Mouse (Mus musculus) T-helper 17 cell (primary cell): Measurements from ENCODE around the gene Aarsd1.
"Not testable (repeated sequence)": the region's sequence is repeated elsewhere in the genome, so short reads cannot be mapped to it uniquely, and the experiment has no call there.

Experiments used
- in situ Hi-C, 2 experiments: fragments of 300-600 bp; cut with MboI, MseI; formaldehyde crosslinking; loops; 1 replicate in 1 of 2; 2 replicates in 1 of 2; pipeline ENCODE4 v1.15.1; 2025; ENCODE audit warnings: high pct_unique_total_duplicates in 2 of 2

Gene Aarsd1

DNA sequence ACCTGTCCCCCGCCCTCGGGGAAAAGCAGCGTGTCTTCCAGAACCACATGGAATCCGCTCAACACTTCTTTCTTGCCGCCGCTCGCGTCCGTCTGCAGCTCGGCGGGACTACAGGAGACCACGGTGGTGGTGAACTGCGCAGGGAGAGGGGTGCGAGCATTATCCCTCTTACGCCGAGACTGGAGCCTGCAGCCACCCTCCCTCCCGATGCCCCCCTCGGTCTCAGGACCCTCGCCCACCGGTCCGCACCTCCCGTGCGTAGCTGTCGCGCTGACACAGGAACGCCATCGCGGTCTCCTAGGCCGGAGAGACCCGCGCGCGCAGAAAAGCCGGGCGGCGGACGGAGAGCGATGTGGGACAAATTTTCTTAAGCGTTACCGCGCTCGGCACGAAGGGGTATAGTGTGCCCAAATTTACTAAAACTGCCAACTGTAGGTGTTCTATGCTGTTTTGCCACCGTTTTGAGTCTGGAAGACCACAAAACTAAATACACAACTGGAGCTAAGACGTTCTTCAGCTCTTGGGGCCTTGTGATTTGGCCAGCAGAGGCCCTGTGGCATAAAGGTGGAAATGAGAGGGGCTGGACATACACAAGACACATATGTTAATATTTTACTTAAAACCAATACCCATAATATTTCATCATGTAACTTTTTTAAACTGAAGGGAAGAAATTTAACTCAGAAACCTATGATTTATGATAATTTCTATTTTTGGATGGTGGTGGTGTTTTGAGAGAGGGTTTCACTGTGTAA lies at the start of gene Aarsd1:
Aarsd1 (minus strand) TSS at position 515 of the 755 bp plus-strand sequence.
- in situ Hi-C loops = no loop called here

- in situ Hi-C loops = not testable (repeated sequence)
Observed at GRCm38 (mm10) chr11:101466552-101466950, 49.1 kb upstream of the Aarsd1 start.

DNA sequence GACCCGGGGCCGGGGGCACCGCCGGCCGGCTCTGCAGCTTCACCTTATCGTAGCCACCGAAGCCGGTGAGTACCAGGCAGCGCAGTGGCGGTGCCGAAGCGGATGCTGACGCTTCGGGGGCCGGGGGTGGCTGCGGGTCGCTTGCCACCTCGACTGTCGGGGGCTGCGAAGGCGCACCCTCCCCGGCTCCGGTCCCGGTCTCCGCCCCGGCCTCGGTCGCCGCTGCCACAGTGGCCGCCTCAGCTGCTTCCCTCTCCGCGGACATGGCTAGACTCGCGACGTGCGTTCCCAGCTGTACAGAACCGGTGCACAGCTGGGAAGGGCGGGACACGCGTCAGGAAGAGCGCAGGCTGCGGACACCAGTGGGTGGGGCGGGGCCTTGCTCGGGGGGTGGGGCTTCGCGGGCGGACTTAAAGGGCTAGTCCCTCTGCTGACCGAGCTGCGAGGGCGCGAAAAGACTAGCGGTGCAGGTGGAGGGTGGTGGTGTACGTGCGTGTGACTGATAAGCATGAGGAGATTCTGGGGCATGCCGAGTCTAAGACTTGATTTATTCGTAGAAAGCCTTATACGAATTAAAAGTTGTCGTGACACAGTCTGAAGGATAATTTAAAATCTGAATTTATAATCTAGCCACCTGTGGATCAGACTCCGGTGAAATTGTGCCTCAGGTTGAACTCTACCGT lies 48.6 kb upstream of the Aarsd1 start, which contains the start of gene Vat1:
Vat1 (minus strand) TSS at position 362 of the 683 bp plus-strand sequence.
- in situ Hi-C loops = no loop called here

DNA sequence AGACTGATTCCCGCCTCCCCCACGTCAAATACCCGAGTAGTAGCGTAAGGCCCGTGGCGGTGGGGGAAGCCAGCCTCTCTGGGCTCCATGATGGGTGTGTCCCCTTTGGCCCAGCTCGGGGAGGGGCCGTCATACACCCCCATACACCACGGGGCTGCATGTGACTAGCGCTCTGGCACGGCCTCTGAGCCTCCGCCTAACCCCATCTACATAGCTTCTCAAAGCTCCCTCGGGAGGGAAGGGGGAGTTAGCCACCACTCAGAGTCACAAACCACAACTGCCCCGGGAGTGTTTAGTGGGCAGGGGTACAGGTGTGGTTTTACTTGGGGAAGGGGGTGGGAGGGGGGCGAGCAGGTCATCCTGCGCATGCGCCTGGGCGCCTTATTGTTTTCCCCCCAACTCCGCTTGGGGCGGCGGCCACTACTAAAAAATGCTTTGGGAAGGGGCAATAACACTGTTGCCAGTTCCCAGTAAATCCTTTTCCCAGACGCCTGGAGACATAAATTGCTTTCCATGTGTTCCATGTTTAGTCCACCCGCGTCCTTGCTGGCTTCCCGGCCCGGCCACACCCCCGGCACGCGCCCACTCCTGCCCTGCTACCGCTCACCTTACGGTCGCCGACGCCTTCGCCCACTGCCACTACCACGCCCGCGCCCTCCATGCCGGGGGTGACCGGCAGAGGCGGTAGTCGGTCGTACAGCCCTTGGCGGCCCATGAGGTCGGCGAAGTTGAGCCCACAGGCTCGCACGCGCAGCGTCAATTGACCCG lies 47.9 kb upstream of the Aarsd1 start:
- in situ Hi-C loops = no loop called here

DNA sequence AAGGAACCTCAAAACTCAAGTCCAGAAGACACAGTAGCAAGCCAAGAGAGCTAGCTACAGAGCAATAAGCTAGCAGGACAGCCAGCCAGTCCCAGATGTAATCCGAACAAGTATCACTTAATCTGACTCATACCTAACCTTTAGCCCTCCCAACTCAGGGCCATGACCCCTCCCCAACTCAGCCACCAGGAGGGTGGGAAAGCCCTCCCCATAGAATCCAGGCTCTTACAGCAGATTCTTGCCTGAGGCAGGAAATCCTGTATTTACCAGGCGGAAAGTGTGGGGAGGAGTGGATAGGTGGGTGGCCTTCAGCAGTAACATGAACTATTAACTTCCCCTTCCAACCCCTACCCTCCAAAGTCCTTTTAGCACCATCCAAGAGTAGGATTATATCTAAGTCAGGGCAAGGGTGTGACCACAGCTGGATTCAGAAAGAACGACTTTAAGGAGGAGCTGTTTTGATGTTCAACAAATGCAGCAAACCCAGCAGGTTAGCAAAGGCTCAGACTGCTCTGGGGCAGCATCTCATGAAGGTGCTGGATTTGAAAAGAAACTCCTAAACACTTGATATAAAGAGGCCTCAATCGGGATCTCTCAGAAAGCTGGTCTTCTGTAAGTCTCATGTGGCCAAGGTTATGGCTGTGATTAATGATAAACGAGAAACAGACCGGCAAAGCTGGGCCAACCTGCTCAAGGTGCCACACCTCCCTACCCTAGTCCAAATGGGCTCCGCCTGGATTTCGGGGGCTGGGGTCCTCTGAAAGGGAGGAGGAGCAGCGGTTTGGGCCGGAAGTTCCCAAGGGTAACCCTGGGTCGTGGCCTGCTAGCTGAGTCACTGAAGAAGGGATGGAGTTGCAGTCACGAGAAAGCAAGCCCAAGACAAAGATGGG lies 47.0 kb upstream of the Aarsd1 start, which contains the start of gene Rnd2:
Rnd2 (plus strand) TSS at position 789 of the 890 bp plus-strand sequence.
- in situ Hi-C loops = no loop called here

DNA sequence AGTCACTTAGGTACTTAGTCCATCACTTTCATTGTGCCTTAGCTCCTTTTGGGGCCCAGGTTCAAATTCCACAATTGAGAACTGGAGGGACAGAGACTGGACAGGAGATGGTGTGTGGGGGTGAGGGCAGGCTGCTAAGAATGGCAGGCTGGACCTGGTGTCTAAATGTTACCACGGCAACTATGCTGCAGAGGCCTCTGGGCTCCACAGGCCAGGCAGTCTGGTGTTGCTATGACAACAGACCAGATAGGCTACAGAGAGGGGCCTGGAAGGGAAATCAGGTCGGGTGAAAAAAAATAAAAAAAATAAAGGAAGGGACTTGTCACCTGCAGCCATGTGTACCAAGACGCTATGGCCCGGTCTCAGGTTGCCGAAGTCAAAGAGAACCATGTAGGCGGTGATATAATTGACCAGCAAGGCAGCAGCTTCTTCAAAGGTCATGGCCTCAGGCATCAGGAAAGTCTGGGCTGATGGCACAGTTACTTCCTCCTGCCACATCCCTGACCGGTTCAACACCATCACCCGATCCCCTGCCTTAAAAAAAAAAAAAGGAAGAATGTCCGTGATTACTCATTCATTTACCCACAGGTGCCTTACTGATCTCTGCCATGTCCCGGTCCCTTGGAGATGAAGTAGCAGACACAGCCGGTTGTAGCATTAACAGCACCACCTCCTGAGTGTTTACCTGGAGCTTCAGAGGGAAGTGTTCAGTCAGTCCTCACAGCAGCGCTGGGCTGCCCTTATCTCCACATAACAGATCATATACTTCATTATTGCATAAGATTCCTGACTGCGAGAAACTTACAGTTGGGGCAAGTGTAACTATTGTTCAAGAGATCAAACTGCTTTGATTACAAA lies 45.4 kb upstream of the Aarsd1 start:
- in situ Hi-C loops = no loop called here

- in situ Hi-C loops = no loop called here
Observed at GRCm38 (mm10) chr11:101462141-101462540, 44.7 kb upstream of the Aarsd1 start.

DNA sequence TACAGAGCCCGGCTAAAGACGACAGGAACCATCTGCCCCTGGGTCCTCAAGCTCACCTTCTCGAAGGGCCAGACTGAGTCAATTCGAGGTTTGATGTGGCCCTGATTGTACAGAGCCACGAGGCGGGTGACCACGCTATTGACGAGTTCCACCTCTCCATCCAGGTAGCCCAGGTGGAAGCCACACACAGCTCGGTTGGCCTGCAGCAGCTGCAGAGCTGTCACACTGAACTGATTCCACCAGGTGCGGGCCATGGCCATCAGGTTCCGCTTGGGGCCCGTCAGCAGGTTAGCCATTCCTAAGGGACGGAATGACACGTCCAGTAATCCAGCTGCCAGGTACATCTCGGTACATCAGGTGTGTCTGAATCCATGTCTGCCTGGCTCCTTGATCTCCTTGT lies 42.9 kb upstream of the Aarsd1 start:
- in situ Hi-C loops = no loop called here

- in situ Hi-C loops = no loop called here
Observed at GRCm38 (mm10) chr11:101459716-101460115, 42.3 kb upstream of the Aarsd1 start.

- in situ Hi-C loops = no loop called here
Observed at GRCm38 (mm10) chr11:101458217-101458616, 40.8 kb upstream of the Aarsd1 start.

DNA sequence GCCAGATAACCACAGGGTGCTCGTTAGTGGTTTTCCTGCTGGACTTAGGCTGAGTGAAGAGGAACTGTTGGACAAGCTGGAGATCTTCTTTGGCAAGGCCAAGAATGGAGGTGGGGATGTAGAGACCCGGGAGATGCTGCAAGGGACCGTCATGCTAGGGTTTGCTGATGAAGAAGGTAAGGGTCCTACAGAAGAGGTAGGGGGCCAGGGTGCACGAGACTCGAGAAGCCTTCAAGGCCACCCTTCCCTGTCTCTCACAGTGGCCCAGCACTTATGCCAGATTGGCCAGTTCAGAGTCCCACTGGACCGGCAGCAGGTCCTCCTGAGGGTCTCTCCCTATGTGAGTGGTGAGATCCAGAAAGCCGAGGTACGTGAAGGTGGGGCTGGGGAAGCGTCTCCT lies 40.2 kb upstream of the Aarsd1 start:
- in situ Hi-C loops = no loop called here

GRCm38 (mm10) chr11:101455627-101456026 lies 38.2 kb upstream of the Aarsd1 start:
- in situ Hi-C loops = no loop called here

DNA sequence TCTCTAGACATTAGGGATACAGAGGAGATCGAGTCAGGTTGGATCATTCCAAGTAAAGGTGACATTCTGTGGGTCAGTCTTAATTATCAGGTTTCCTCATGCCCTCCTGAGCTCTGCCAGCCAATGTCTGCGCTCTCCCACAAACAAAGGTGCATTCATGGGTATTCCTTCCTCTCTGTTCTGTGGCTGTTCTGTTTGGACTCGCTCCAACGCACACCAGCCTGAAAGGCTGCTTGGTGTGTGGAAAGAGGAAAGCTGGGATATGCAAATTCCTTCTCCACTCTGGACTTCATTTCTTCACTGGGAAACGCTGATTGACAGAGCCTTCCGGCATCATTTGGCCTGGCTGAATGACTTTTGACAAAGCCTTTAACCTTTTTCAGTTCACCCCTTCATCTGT lies 37.3 kb upstream of the Aarsd1 start:
- in situ Hi-C loops = no loop called here

DNA sequence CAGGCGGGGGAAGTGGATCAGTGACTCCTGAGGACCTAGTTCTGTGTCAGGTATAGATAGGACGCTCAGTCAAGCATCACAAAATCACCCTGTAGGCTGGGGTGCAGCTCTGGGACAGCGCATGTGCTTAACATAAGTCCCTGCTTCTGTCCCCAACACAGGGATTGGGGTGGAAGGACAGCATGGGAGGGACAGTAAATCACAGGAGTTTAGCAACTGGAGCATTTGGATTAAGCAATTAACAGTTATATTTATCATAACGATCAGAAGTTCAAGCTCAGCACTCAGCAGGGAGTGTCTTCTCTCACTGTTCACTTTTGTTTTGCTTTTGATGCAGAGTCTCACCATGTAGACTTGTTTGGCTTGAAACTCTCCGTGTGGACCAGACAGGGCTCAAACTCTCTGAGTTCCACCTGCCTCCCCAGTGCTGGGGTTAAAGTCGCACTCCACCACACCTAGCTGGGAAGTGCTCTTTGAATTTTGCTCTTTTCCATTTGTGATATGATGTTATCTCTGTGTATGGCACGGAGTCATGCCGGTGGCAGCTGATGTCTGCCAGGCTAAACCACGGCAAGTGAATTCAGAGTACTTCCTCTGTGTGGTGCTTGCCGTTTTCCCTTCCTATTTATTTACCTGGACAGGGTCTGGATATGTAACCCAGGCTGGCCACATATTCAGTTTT lies 34.8 kb upstream of the Aarsd1 start:
- in situ Hi-C loops = no loop called here

- in situ Hi-C loops = no loop called here
Observed at GRCm38 (mm10) chr11:101451536-101451935, 34.1 kb upstream of the Aarsd1 start.

GRCm38 (mm10) chr11:101450394-101450793 lies 33.0 kb upstream of the Aarsd1 start:
- in situ Hi-C loops = no loop called here

- in situ Hi-C loops = not testable (repeated sequence)
Observed at GRCm38 (mm10) chr11:101449596-101449995, 32.2 kb upstream of the Aarsd1 start.

GRCm38 (mm10) chr11:101448899-101449298 lies 31.5 kb upstream of the Aarsd1 start:
- in situ Hi-C loops = no loop called here

- in situ Hi-C loops = no loop called here
Observed at GRCm38 (mm10) chr11:101448274-101448746, 30.9 kb upstream of the Aarsd1 start, which contains the start of gene Ifi35. TSS of gene Ifi35 (plus strand) at chr11:101448407.
